Mouse (Mus musculus): ENCODE measurements at regions not wholly inside any gene's neighbourhood (a gene's known extent, or its start where the extent isn't known, plus 50 kb on each side); places are given as distances from the start of the nearest gene placed in this dataset.
"Not testable (repeated sequence)": the region's sequence is repeated elsewhere in the genome, so short reads cannot be mapped to it uniquely, and the experiment has no call there.

GRCm38 (mm10) chr4:94406922-94407321 is 149.4 kb upstream of the Gm10306 start:
- no peak for DNase-seq

GRCm38 (mm10) chr4:94407503-94407902 is 148.8 kb upstream of the Gm10306 start:
- no peak for DNase-seq

- no peak for DNase-seq
Measured at GRCm38 (mm10) chr4:94412661-94413060, 143.7 kb upstream of the Gm10306 start.

GRCm38 (mm10) chr4:94425525-94425924 is 130.8 kb upstream of the Gm10306 start:
- not testable (repeated sequence) for DNase-seq

GRCm38 (mm10) chr4:94427581-94427980 is 128.8 kb upstream of the Gm10306 start:
- DNase-seq: no peak

- peak in 1 of 2 experiments; percentile 1 for DNase-seq
Measured at GRCm38 (mm10) chr4:94432005-94432404, 124.3 kb upstream of the Gm10306 start.

- DNase-seq: peak; percentile 2 to 3
Measured at GRCm38 (mm10) chr4:94437717-94438435, 118.5 kb upstream of the Gm10306 start.

GRCm38 (mm10) chr4:94439159-94439836 is 117.0 kb upstream of the Gm10306 start:
- DNase-seq: no peak

- no peak for DNase-seq
Measured at GRCm38 (mm10) chr4:94446604-94447003, 109.7 kb upstream of the Gm10306 start.

All from lung, adult 18-20 months (tissue).